Mouse (Mus musculus) left cerebral cortex, postnatal 4 days (tissue): ENCODE measurements at regions not wholly inside any gene's neighbourhood (a gene's known extent, or its start where the extent isn't known, plus 50 kb on each side); places are given as distances from the start of the nearest gene placed in this dataset.
A peak's percentile ranks its signal among the peaks of the same experiment; 100 is the strongest.
"Not testable (repeated sequence)": the region's sequence is repeated elsewhere in the genome, so short reads cannot be mapped to it uniquely, and the experiment has no call there.

Experiments
- DNase-seq: peaks from one replicate; pipeline ENCODE4 v3.0.0-alpha.2; 2022
- intact Hi-C: fragments of 180-260 bp; cut with DNase I; formaldehyde crosslinking; loops from one replicate; pipeline ENCODE4 v1.15.1; 2025

GRCm38 (mm10) chr10:36092915-36093314 is 381.2 kb upstream of the Amd2 start:
- intact Hi-C loops = no loop called here
- peak; percentile 1 for DNase-seq

GRCm38 (mm10) chr10:36054681-36055080 is 343.0 kb upstream of the Amd2 start:
- intact Hi-C loops = no loop called here
- no peak for DNase-seq

GRCm38 (mm10) chr10:36036476-36036875 is 324.8 kb upstream of the Amd2 start:
- no peak for DNase-seq
- intact Hi-C loops = no loop called here

GRCm38 (mm10) chr10:35998869-35999268 is 287.2 kb upstream of the Amd2 start:
- DNase-seq, intact Hi-C loops: not testable (repeated sequence)

- intact Hi-C loops = no loop called here
- DNase-seq = no peak
Observed at GRCm38 (mm10) chr10:35949056-35949455, 237.4 kb upstream of the Amd2 start.

- intact Hi-C loops = no loop called here
- DNase-seq = no peak
Observed at GRCm38 (mm10) chr10:35946006-35946405, 234.3 kb upstream of the Amd2 start.

- intact Hi-C loops = no loop called here
Observed at GRCm38 (mm10) chr10:35943336-35943735, 231.6 kb upstream of the Amd2 start.

GRCm38 (mm10) chr10:35940641-35941040 is 228.9 kb upstream of the Amd2 start:
- DNase-seq = no peak
- intact Hi-C loops = no loop called here

More at GRCm38 (mm10) chr10:35943336-35943735, 231.6 kb upstream of the Amd2 start:
- no peak for DNase-seq
